Mouse (Mus musculus) layer of hippocampus, adult 8-10 months (tissue): ENCODE results near the gene Tbc1d30. TPM values are rescaled to one million over a fixed set of nuclear protein-coding genes. Genes with fewer than 3 reads are reported as not detected.

Source experiments
- DNase-seq, 2 experiments: peaks; one replicate each; pipeline ENCODE4 v3.0.0; 2022; ENCODE audit warnings: low spot score in 2 of 2
- total RNA-seq, 4 experiments: library from RNA; stranded (reverse); gene quantifications; 2 replicates each; pipeline ENCODE4 v1.2.4; 2022

Gene Tbc1d30
- total RNA-seq, 4 experiments from 2014 or later, result 38.6 to 44.0 (median 40.6) TPM

DNA sequence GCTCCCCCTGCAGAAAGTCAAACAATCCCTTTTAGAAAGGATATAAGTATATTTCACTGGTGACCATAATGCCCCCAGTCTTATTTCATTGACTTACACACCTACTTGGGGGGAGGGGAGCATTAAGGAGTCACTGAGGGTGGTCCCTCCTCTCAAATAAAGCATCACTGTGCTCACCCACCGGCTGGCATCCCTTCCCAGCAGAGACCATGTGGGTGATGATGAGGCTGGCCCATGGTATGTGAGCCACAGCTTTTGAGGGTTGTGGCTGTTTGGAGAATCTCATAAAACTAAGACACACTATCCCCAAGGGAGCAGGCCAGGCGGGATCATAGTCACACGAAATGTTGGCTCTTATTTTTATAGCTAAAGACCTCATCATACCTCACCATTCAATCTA, 116.6 kb downstream of the Tbc1d30 start:
- DNase-seq, result no peak

DNA sequence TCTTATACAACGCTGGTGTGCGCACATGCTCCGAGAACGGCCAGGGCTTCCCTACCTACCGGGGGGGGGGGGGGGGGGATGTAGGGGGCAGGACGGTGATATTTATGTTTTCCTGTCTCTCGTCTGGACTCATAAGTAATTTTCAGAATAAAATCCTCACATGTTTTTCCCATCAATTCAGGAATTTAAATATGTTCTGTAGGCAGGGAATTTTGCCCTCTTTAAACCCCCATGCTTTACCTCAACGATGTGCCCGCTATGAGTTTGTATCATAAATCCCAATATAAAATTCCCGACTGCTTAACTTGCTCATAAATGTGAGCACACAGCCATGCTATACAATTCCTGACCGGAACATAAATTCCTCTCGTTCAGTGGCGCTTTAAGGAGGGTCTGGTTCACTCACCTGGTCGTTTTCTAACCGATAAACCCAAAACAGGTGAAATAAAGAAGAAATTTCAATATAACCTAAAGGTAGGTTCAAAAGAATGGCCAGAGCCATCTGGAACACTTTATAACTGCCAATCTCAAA, 122.6 kb downstream of the Tbc1d30 start:
- DNase-seq, result no peak

DNA sequence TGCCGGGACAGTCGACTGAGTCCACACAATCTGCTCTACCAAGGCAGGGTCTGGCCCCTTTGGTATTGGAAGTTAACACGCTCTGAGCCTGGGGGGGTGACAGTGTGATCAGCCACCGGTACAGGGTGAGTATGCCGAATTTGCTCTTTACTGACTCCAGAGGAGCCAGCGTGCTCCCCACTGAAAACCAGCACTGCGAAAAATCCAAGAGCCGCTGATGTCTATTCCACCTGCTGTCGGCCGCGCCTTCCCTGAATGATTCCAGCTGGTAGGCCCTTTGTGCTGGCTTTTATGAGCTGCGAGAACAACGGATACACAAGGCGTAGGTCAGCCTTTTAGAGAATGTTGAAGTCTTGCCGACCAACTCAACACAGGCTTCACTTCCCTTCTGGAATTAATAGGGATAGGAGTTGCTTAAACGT, 123.1 kb downstream of the Tbc1d30 start:
- DNase-seq, result no peak

DNA sequence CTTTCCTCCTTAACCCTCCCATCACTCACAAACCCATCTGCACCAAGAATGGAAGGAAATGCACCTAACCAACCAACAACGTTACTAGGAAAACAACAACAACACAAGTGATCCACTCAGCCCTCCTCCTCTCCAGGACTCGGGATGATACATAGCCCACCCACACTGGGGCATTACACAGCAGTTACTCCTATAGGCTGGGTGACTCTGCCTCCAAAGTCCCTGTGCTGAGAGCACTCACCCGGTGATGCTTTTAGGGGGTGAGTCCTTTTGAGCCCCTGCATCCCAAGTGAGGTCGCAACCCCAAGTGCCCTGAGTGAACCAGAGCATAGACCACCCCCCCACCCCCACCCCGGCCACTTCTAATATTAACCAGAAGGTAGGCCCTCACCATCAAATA, 123.7 kb downstream of the Tbc1d30 start:
- no peak for DNase-seq

DNA sequence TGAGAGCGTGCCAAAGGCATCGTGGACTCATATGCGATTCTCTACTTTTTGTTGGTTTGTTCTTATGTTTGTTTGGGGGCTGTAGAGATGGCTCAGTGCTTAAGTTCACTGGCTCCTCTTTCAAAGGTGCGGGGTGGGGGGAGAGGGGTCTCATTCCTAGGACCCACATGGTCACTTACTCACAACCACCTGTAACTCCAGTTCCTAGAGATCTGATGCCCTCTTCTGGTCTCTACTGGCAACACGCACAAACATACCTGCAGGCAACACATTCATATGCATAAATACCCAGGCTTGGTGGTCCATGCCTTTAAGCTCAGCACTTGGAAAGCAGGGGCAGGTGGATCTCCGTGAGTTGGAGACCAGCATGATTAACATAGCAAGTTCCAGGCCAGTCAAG, 125.4 kb downstream of the Tbc1d30 start:
- no peak for DNase-seq

DNA sequence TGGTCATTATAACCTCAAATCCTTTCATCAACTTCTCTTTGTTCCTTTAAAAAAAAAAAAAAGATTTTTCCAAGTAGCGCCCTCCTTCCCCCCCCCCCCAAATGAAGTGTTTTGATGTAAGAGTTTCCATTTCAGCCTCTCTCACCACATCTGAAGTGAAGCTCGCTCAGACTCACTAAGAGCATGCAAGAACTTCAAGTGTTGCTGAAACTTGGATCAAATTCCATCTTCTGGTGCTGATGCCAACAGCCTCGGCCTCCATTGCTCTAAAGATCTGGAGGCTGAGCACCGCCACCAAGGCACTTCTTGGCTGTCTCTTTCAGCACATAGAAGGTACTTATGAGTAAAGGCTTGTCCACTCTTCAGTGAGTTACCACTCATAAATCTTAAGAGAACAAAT, 128.2 kb downstream of the Tbc1d30 start:
- no peak for DNase-seq

DNA sequence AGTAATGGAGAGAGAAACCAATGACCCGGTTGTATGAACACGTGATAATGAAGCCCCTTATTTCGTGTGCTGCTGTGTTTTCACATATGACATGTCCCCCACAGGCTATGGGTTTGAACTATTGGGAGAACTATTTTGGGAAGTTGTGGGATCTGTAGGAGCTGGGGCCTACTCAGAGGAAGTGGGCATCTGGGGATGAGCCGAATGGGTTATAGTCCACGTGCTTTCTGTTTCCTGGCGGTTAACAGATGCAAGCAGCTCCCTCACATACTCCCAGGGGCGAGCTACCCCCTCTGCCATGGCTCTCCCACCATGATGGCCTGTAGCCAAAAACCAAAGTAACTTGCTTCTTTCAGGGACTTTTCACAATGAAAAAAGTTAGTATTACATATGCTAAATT, 132.5 kb downstream of the Tbc1d30 start:
- no peak for DNase-seq

DNA sequence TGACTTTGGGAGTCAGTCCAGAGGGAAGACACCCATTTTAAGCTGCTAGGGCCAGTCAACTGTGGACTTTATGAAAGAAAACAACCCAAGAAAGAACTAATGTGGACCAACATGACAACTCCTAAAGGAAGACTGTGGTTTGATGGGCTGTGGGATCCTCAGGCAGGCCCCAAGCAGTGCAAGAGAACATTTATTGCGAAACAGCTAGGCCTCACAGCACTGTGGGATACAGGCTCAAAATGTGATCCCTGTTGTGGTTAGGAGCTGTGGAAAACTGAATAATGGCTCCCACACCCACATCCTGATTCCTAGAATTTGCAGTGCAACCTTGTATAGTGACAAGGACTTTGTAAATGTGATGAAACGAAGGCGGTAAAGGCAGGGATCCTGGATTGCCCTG, 134.3 kb downstream of the Tbc1d30 start:
- no peak for DNase-seq

Other genes starting within 250 kb of the Tbc1d30 start
- 100 to 1,000 TPM in 2 of 4 experiments, 10 to 100 TPM in 2; 86.0 to 149 (median 114) TPM for gene Gns, start 13.8 kb upstream of the Tbc1d30 start, total RNA-seq
- 10 to 100 TPM in 3 of 4 experiments, 1 to 10 TPM in 1; 9.3 to 20.4 (median 15.3) TPM for gene Rassf3, start 125.1 kb upstream of the Tbc1d30 start, total RNA-seq
- gene Tbk1, start 235.5 kb upstream of the Tbc1d30 start, total RNA-seq, result 10 to 100 TPM; 51.3 to 64.1 (median 54.2) TPM